Mouse (Mus musculus) forebrain, embryonic 15.5 days (tissue): ENCODE results near the gene Dap. TPM values are rescaled to one million over a fixed set of nuclear protein-coding genes. Genes with fewer than 3 reads are reported as not detected.

Source experiments
- ATAC-seq: fragments of 200-750 bp; cut with Nextera tagmentation; replicated peaks from 2 replicates; pipeline ENCODE4 v1.8.0; 2017; ENCODE audit warnings: mild to moderate bottlenecking, moderate TSS enrichment, moderate library complexity
- H3K27ac ChIP-seq: fragments of 300-500 bp; sonication (generic); replicated peaks from 2 replicates; pipeline ENCODE4 v1.5.1; 2015; ENCODE audit warnings: mild to moderate bottlenecking, inconsistent platforms
- H3K27me3 ChIP-seq: fragments of 300-500 bp; sonication (generic); 2 replicates; pipeline ENCODE4 v1.6.1; 2015; ENCODE audit warnings: inconsistent platforms
- H3K36me3 ChIP-seq: fragments of 300-500 bp; sonication (generic); 2 replicates; pipeline ENCODE4 v1.6.1; 2015; ENCODE audit warnings: mild to moderate bottlenecking, inconsistent platforms
- H3K4me1 ChIP-seq: fragments of 300-500 bp; sonication (generic); 2 replicates; pipeline ENCODE4 v1.6.1; 2015; ENCODE audit warnings: inconsistent platforms
- H3K4me2 ChIP-seq: fragments of 300-500 bp; sonication (generic); replicated peaks from 2 replicates; pipeline ENCODE4 v1.6.1; 2015; ENCODE audit warnings: mild to moderate bottlenecking, inconsistent platforms
- H3K4me3 ChIP-seq: fragments of 300-500 bp; sonication (generic); 2 replicates; pipeline ENCODE4 v1.5.1; 2015; ENCODE audit warnings: mild to moderate bottlenecking, inconsistent platforms
- H3K9ac ChIP-seq: fragments of 300-500 bp; sonication (generic); replicated peaks from 2 replicates; pipeline ENCODE4 v1.6.1; 2015; ENCODE audit warnings: mild to moderate bottlenecking, inconsistent platforms
- H3K9me3 ChIP-seq: fragments of 300-500 bp; sonication (generic); 2 replicates; pipeline ENCODE4 v1.6.1; 2016; ENCODE audit warnings: inconsistent platforms
- WGBS: fragments of 180-500 bp; shearing (Covaris S2); methylation state at CpG from one replicate; pipeline ENCODE4 v1.1.7; 2015; ENCODE audit warnings: mixed read lengths; 5-methylcytosine and 5-hydroxymethylcytosine counted together
- polyA plus RNA-seq: library from polyadenylated mRNA; unstranded; fragments of >200 nt; fragmentation: Nextera tagmentation; extraction: Ambion mirVana; gene quantifications from 2 replicates; pipeline ENCODE4 v1.2.1, GENCODE M21; 2015

Gene Dap
- polyA plus RNA-seq, 1 experiment from 2014 or later: 19.7 TPM

DNA sequence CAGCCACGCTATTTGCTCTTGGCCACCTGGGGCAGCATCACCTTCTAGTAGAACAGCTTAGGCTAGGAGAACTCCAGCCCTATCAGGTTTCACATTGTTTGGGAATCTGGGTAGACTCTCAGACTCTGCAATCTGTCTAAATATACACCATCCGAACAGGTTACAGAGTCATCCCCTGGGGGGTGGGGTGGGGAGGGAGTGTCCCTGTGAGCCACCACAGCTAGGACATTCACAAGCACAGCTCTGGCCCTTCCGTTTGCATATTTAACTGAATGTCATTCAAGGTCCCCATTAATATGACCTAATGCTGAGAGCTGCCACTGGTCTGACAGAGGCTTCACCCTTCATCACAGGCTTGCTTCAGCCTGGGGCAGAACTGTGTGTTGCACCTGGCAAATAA, 68.5 kb downstream of the Dap start:
- no peaks in the 10 kb centered on the region for H3K36me3 ChIP-seq
- no peak overlapping the region for H3K4me2 ChIP-seq
- no peak; the same call in 1 of the 2 replicates for ATAC-seq
- WGBS: 50% methylated on average over 3 of the region's 3 CpGs
- no peaks in the 10 kb centered on the region for H3K9me3 ChIP-seq
- peaks cover 16% of the 10 kb centered on the region; the same call in 1 of the 2 replicates for H3K27me3 ChIP-seq
- H3K27ac ChIP-seq: no peak overlapping the region
- H3K9ac ChIP-seq: no peak overlapping the region
- no peak overlapping the region for H3K4me3 ChIP-seq
- peaks cover 8% of the 10 kb centered on the region for H3K4me1 ChIP-seq

DNA sequence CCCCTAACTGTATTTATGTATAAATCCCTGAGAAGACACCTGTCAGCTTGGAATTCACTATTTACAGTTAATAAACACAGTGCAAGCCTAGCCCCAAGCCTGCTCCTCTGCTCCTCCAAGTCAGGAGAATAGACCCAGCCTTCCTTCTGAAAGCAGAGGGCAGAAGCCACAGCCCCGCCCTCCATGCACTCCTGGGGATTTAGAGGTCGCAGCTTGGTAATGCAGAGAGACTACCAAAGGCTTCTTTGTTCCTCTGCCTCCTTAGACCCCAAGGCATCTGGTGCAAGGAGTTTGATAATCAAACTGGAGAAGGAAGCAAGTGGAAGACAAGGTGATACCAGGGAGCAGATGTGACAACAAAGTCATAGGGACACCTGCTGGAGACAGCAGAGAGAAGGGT, 70.2 kb downstream of the Dap start:
- Histone ChIP-seq H3K9me3 (no peaks in the 10 kb centered on the region), H3K27me3 (peaks cover 16% of the 10 kb centered on the region; the same call in 1 of the 2 replicates), H3K4me2 (no peak overlapping the region), H3K4me3 (no peak overlapping the region), H3K4me1 (peaks cover 8% of the 10 kb centered on the region), H3K27ac (no peak overlapping the region), H3K36me3 (no peaks in the 10 kb centered on the region), H3K9ac (no peak overlapping the region)
- WGBS: 5% methylated on average over 2 of the region's 2 CpGs
- no peak for ATAC-seq

- Histone ChIP-seq H3K4me3 (peak overlapping the region; percentile 40), H3K27ac (no peak overlapping the region), H3K4me2 (peak overlapping the region; percentile 60), H3K4me1 (peaks cover 11% of the 10 kb centered on the region), H3K9ac (peak overlapping the region; percentile 45), H3K36me3 (no peaks in the 10 kb centered on the region), H3K27me3 (peaks cover 16% of the 10 kb centered on the region; the same call in 1 of the 2 replicates), H3K9me3 (no peaks in the 10 kb centered on the region)
- ATAC-seq: peak; percentile 42; the same call in 1 of the 2 replicates
- WGBS: 6% methylated on average over 40 of the region's 40 CpGs
These were observed 73.0 kb downstream of the Dap start for GRCm38 (mm10) chr15:31296882-31297776.

- H3K27ac ChIP-seq: no peak overlapping the region
- H3K4me2 ChIP-seq: peak overlapping the region; percentile 60
- H3K4me3 ChIP-seq: peak overlapping the region; percentile 40
- peaks cover 11% of the 10 kb centered on the region for H3K4me1 ChIP-seq
- no peaks in the 10 kb centered on the region for H3K9me3 ChIP-seq
- peaks cover 16% of the 10 kb centered on the region; the same call in 1 of the 2 replicates for H3K27me3 ChIP-seq
- H3K9ac ChIP-seq: peak overlapping the region; percentile 45; the same call in 1 of the 2 replicates
- 19% methylated on average over 13 of the region's 13 CpGs for WGBS
- ATAC-seq: no peak; the same call in 1 of the 2 replicates
- no peaks in the 10 kb centered on the region for H3K36me3 ChIP-seq
These were observed 73.6 kb downstream of the Dap start for GRCm38 (mm10) chr15:31297777-31298137.

- Histone ChIP-seq H3K4me2 (no peak overlapping the region), H3K9ac (no peak overlapping the region), H3K9me3 (no peaks in the 10 kb centered on the region), H3K36me3 (no peaks in the 10 kb centered on the region), H3K27ac (no peak overlapping the region), H3K27me3 (peaks cover 16% of the 10 kb centered on the region; the same call in 1 of the 2 replicates), H3K4me1 (peaks cover 11% of the 10 kb centered on the region), H3K4me3 (no peak overlapping the region)
- no peak for ATAC-seq
- WGBS: 59% methylated on average over 6 of the region's 6 CpGs
These were observed 75.3 kb downstream of the Dap start for GRCm38 (mm10) chr15:31299258-31299917.

GRCm38 (mm10) chr15:31302293-31302990, 78.3 kb downstream of the Dap start:
- H3K36me3 ChIP-seq: no peaks in the 10 kb centered on the region
- no peak overlapping the region for H3K4me2 ChIP-seq
- no peaks in the 10 kb centered on the region for H3K9me3 ChIP-seq
- 64% methylated on average over 12 of the region's 12 CpGs for WGBS
- H3K4me1 ChIP-seq: peaks cover 4% of the 10 kb centered on the region; the same call in 1 of the 2 replicates
- no peak overlapping the region for H3K4me3 ChIP-seq
- H3K9ac ChIP-seq: no peak overlapping the region
- H3K27ac ChIP-seq: no peak overlapping the region
- peaks cover 1% of the 10 kb centered on the region; the same call in 1 of the 2 replicates for H3K27me3 ChIP-seq
- no peak for ATAC-seq

- Histone ChIP-seq H3K4me3 (no peak overlapping the region), H3K4me1 (0 out of 2 replicates have a peak, but pooled peaks cover 3% of the 10 kb centered on the region), H3K27ac (no peak overlapping the region), H3K4me2 (no peak overlapping the region), H3K9ac (no peak overlapping the region), H3K27me3 (no peaks in the 10 kb centered on the region), H3K9me3 (no peaks in the 10 kb centered on the region), H3K36me3 (no peaks in the 10 kb centered on the region)
- no peak for ATAC-seq
- WGBS: 81% methylated on average over 3 of the region's 3 CpGs
These were observed 80.2 kb downstream of the Dap start for GRCm38 (mm10) chr15:31304302-31304701.

- 52% methylated on average over 6 of the region's 6 CpGs for WGBS
- Histone ChIP-seq H3K4me1 (no peaks in the 10 kb centered on the region), H3K36me3 (no peaks in the 10 kb centered on the region), H3K27ac (no peak overlapping the region), H3K4me3 (no peak overlapping the region), H3K4me2 (no peak overlapping the region), H3K27me3 (no peaks in the 10 kb centered on the region), H3K9ac (no peak overlapping the region), H3K9me3 (no peaks in the 10 kb centered on the region)
- no peak for ATAC-seq
These were observed 81.1 kb downstream of the Dap start for GRCm38 (mm10) chr15:31305181-31305580.

DNA sequence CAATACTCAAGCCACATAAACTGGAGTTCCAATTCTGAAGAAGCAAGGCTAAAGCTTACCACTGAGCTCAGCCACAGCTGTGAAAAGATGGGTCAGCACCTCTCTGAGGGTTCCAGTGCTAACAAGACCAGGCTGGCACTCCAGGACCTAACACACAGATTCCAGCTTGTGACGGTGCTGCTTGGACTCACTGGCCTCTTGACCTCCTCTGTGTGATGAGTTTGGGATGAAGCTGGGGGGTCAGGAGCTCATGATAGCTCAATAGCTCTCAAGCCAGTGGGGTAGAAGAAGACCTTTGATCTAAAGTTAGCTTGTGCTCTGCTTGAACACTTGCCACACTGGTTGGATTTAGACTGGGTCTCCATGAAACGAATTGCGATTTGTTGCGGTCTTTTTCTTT, 82.6 kb downstream of the Dap start:
- no peak for ATAC-seq
- WGBS: 81% methylated on average over 4 of the region's 4 CpGs
- H3K4me3 ChIP-seq: no peak overlapping the region

GRCm38 (mm10) chr15:31309526-31309925, 85.4 kb downstream of the Dap start:
- Histone ChIP-seq H3K4me2 (no peak overlapping the region), H3K9me3 (no peaks in the 10 kb centered on the region), H3K9ac (no peak overlapping the region), H3K27ac (no peak overlapping the region), H3K4me1 (no peaks in the 10 kb centered on the region), H3K27me3 (no peaks in the 10 kb centered on the region), H3K36me3 (no peaks in the 10 kb centered on the region), H3K4me3 (no peak overlapping the region)
- 70% methylated on average over 15 of the region's 15 CpGs for WGBS
- no peak for ATAC-seq

More for the DNA sequence above, 82.6 kb downstream of the Dap start:
- Histone ChIP-seq H3K9me3 (no peaks in the 10 kb centered on the region), H3K27ac (no peak overlapping the region), H3K36me3 (no peaks in the 10 kb centered on the region), H3K27me3 (no peaks in the 10 kb centered on the region), H3K4me1 (no peaks in the 10 kb centered on the region), H3K9ac (no peak overlapping the region), H3K4me2 (no peak overlapping the region)

DNA sequence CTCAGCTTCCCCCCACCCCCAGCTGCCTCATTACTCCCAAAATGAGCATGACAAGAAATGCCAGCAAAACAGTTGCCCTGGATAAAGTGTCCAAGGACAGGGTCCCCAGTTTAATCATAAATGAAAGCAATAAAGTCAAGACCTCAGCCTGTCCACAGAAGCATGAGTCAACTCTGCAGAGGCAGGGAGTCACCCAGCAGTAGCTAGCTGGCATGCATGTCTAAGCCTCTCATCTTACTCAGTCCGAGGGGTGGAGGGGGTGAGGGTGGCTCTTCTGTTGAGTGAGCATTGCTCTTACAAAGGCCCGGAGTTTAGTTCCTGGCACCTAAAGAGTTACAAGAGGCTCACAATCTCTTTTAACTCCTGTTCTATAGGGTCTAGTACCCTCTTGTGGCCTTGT, 87.9 kb downstream of the Dap start:
- Histone ChIP-seq H3K27ac (no peak overlapping the region), H3K9me3 (no peaks in the 10 kb centered on the region), H3K27me3 (no peaks in the 10 kb centered on the region), H3K4me2 (no peak overlapping the region), H3K36me3 (no peaks in the 10 kb centered on the region), H3K4me3 (no peak overlapping the region), H3K4me1 (no peaks in the 10 kb centered on the region), H3K9ac (no peak overlapping the region)
- no peak for ATAC-seq
- 80% methylated on average over 2 of the region's 2 CpGs for WGBS
